Mouse (Mus musculus): ENCODE results near the gene Als2cl. TPM values are rescaled to one million over a fixed set of nuclear protein-coding genes. Genes with fewer than 3 reads are reported as not detected.

Gene Als2cl
- polyA plus RNA-seq, 1 experiment = 3.9 TPM

DNA sequence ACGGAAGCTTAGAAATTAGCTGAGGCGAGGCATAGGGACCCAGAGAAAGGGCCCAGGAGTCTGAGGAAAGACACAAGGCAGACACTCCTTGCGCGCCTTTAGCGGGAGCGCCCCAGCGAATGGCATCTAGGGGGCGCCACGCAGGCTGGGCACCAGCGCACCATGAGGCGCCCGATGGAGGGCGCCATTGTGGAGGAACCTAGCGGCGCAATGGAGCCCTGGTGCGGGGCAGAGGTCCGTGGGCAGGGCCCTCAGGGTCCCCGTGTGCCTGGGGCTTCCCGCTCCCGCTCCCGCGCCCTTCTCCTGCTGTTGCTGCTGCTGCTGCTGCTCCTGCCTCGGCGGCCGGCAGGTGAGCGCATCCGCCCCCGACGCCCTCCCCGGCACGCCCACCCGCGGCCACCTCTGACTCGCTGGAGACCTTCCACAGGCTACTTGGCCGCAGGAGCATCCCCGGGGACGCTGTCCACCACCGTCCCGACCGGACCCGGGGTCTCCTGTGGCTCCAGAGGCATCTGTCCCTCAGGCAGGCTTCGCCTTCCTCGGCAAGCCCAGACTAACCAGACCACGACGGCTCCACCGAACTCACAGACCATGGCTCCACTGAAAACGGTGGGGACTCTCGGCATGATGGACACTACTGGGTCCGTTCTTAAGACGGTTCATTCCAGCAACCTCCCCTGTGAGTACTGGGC is 21.7 kb upstream of the Als2cl start, which contains the start of gene Prss50:
Prss50 (plus strand) TSS at position 187 of the 692 bp plus-strand sequence.
- TF ChIP-seq POLR2A (IDR thresholded peaks at IDR 0.05; ENCODE audit: borderline replicate concordance, extremely low read depth, insufficient read depth, insufficient read length, poor library complexity, severe bottlenecking) (no peak), CTCF (IDR thresholded peaks at IDR 0.05; ENCODE audit: borderline replicate concordance, extremely low read depth, insufficient read depth, insufficient read length) (peak; percentile 54)
- no peak for DNase-seq (ENCODE audit: low read depth)

DNA sequence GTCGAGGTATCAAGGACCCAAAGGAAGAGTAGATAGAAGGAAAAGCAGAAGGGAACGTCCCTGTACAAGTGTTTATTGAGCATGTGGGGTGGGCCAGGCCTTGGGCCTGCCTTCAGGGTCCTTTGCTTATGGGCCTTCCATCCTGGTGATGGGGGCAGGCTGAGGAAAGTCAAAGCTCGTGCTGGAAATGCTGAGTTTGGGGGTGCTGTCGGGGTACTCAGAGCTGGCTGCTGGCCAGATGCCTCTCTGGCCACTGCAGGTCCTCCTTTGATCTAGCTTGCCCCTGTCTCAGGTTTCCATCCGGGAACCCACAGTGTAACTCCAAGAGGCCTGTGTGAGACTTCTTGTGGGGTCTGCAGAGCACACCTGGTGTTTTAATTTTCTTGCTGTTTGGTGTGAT is 21.1 kb upstream of the Als2cl start:
- TF ChIP-seq CTCF (IDR thresholded peaks at IDR 0.05; ENCODE audit: borderline replicate concordance, extremely low read depth, insufficient read depth, insufficient read length) = no peak
- no peak for TF ChIP-seq POLR2A (IDR thresholded peaks at IDR 0.05; ENCODE audit: borderline replicate concordance, extremely low read depth, insufficient read depth, insufficient read length, poor library complexity, severe bottlenecking)
- DNase-seq (ENCODE audit: low read depth) = no peak

DNA sequence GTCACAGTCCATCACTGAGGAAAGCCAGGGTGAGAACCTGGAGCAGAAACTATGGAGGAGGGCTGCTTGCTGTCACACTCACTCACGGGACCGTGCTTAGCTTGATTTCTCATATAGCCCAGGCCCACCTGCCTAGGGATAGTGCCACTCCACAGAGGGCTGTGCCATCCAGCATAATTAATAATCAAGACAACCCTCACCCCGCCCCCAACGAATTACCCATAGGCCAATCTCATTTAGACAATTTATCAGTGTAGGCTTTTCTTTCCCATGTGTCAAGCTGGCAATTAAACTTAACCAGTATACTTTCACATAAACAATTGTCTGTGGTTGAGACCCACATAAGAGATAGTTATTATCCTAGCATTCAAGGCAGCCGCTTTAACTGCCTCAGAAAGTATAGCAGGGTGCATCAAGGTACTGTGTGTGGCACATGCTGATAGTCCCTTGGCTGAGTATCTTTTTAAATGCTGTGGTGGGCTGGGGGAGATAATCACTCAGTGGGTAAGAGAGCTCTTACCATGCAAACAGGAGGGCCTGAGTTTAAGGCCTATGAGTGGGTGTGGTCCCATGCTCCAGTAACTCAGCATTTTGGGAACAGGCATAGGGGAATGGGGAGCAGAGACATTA is 20.6 kb upstream of the Als2cl start:
- no peak for TF ChIP-seq CTCF (IDR thresholded peaks at IDR 0.05; ENCODE audit: borderline replicate concordance, extremely low read depth, insufficient read depth, insufficient read length)
- TF ChIP-seq POLR2A (IDR thresholded peaks at IDR 0.05; ENCODE audit: borderline replicate concordance, extremely low read depth, insufficient read depth, insufficient read length, poor library complexity, severe bottlenecking) = no peak
- no peak for DNase-seq (ENCODE audit: low read depth)

DNA sequence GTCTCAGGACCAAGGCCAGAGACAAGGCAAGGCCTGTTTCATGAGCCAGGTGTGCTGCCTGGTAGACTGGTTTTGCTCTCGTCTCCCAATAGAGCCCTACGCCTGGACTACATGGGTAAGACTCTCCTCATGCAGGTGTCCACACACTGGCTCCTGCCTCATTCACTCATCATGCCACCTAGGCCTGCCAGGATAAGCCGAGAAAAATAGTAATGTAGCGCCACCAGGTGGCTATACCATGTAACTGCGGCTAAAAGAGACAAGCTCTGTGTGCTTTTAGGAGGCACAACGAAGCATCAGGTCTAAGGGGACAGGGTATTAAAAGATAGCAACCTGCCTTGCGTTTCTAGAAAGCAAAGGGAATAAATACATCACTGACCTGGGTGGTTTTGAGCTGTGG is 8.6 kb upstream of the Als2cl start:
- TF ChIP-seq POLR2A (IDR thresholded peaks at IDR 0.05; ENCODE audit: borderline replicate concordance, extremely low read depth, insufficient read depth, insufficient read length, poor library complexity, severe bottlenecking) (no peak), CTCF (IDR thresholded peaks at IDR 0.05; ENCODE audit: borderline replicate concordance, extremely low read depth, insufficient read depth, insufficient read length) (peak; percentile 72; the same call in 1 of the 2 replicates)
- peak; percentile 53 for DNase-seq (ENCODE audit: low read depth)

DNA sequence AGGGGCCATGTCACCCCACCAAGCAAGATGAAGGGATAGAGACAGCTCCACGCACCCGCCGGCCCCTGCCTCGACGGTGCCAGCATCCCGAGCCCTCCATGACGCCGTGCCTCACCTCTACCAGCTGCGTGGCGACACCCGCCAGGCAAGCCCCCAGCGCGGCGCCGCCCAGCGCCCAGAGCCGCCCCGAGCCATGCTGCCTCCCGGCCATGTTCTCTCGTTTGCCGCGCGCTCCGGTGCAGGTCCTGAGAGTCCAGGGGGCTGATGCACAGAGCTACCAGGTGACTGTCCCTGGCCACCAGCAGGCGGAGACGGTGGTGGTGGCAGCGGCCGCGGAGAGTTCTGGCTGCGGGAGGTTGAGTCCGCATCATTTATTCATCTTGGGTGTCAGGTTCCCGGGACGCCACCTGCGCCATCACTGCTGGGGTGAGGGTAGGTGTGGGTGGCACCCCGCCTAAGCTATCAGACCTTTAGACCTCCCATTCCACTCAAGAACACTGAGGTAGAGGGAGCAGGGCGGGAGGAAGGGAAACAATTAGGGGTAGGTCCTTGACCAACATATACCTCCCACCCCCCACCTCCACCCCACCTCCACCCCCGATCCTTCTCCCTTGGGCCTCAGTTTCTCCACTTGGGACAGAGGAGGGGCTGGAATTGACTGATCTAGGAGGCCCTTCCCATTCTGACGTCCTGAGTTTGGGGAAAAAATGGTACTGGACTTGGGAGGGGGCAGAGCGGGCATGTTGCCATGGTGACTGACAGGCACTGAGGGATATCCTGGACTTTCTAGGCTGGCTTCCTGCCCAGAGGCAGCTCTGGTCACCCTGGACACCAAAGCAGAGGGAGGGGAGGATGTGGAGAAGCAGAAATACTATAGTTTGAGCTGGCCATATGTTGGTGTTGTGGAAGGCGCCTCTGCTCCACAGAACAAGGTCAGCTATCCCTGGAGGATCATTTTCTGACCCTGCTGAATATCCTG is 5.7 kb upstream of the Als2cl start:
- TF ChIP-seq POLR2A (IDR thresholded peaks at IDR 0.05; ENCODE audit: borderline replicate concordance, extremely low read depth, insufficient read depth, insufficient read length, poor library complexity, severe bottlenecking) (no peak), CTCF (IDR thresholded peaks at IDR 0.05; ENCODE audit: borderline replicate concordance, extremely low read depth, insufficient read depth, insufficient read length) (0 out of 2 replicates have a peak, but pooled peaks have one; percentile 4)

GRCm38 (mm10) chr9:110874660-110875191 is 4.9 kb upstream of the Als2cl start:
- TF ChIP-seq POLR2A (IDR thresholded peaks at IDR 0.05; ENCODE audit: borderline replicate concordance, extremely low read depth, insufficient read depth, insufficient read length, poor library complexity, severe bottlenecking) = no peak
- no peak for TF ChIP-seq CTCF (IDR thresholded peaks at IDR 0.05; ENCODE audit: borderline replicate concordance, extremely low read depth, insufficient read depth, insufficient read length)
- no peak for DNase-seq (ENCODE audit: low read depth)

More for the DNA sequence above, 5.7 kb upstream of the Als2cl start:
- DNase-seq (ENCODE audit: low read depth) = peak; percentile 90

GRCm38 (mm10) chr9:110875288-110875695 is 4.4 kb upstream of the Als2cl start:
- TF ChIP-seq CTCF (IDR thresholded peaks at IDR 0.05; ENCODE audit: borderline replicate concordance, extremely low read depth, insufficient read depth, insufficient read length) = no peak
- no peak for TF ChIP-seq POLR2A (IDR thresholded peaks at IDR 0.05; ENCODE audit: borderline replicate concordance, extremely low read depth, insufficient read depth, insufficient read length, poor library complexity, severe bottlenecking)
- DNase-seq (ENCODE audit: low read depth) = no peak

DNA sequence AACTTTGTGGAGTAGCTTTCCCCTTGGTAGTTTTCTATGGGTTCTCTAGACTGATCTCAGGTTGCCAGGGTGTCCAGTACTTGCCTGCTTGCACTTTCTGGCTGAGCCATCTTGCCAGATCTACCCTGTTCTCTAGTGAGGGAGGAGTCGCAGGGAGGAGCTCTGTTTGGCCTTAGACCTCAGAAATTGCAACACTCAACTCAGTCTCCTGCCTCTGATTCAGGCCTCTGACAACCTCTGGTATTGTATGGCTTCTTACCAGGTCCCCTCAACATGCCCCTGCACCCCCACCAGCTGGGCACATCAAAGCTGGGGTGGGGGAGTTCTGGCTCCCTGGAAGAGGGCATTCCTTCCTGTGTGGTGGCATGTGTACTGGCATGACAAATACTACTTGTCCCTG is 2.3 kb upstream of the Als2cl start:
- no peak for TF ChIP-seq CTCF (IDR thresholded peaks at IDR 0.05; ENCODE audit: borderline replicate concordance, extremely low read depth, insufficient read depth, insufficient read length)
- TF ChIP-seq POLR2A (IDR thresholded peaks at IDR 0.05; ENCODE audit: borderline replicate concordance, extremely low read depth, insufficient read depth, insufficient read length, poor library complexity, severe bottlenecking) = no peak
- DNase-seq (ENCODE audit: low read depth) = no peak

GRCm38 (mm10) chr9:110877888-110878287 is 1.8 kb upstream of the Als2cl start:
- DNase-seq (ENCODE audit: low read depth) = no peak
- TF ChIP-seq POLR2A (IDR thresholded peaks at IDR 0.05; ENCODE audit: borderline replicate concordance, extremely low read depth, insufficient read depth, insufficient read length, poor library complexity, severe bottlenecking) (no peak), CTCF (IDR thresholded peaks at IDR 0.05; ENCODE audit: borderline replicate concordance, extremely low read depth, insufficient read depth, insufficient read length) (no peak)

GRCm38 (mm10) chr9:110879998-110880561 is 410 bp downstream of the Als2cl start, which contains the start of gene Tmie:
TSS of gene Tmie (minus strand) at chr9:110880113.
- TF ChIP-seq POLR2A (IDR thresholded peaks at IDR 0.05; ENCODE audit: borderline replicate concordance, extremely low read depth, insufficient read depth, insufficient read length, poor library complexity, severe bottlenecking) (no peak), CTCF (IDR thresholded peaks at IDR 0.05; ENCODE audit: borderline replicate concordance, extremely low read depth, insufficient read depth, insufficient read length) (no peak)
- DNase-seq (ENCODE audit: low read depth) = peak; percentile 15

Data from brain, embryonic 14.5 days (tissue).